Mouse (Mus musculus) hindbrain, postnatal 0 days (tissue): ENCODE data around the gene Olfr319. TPM values are rescaled to one million over a fixed set of nuclear protein-coding genes. Genes with fewer than 3 reads are reported as not detected.
"Not testable (repeated sequence)": the region's sequence is repeated elsewhere in the genome, so short reads cannot be mapped to it uniquely, and the experiment has no call there.

Experiments
- ATAC-seq: fragments of 200-750 bp; cut with Nextera tagmentation; 2 replicates; pipeline ENCODE4 v1.8.0; 2017; ENCODE audit warnings: mild to moderate bottlenecking, moderate TSS enrichment, moderate library complexity
- DNase-seq: peaks from one replicate; pipeline ENCODE4 v3.0.0-alpha.2; 2015; ENCODE audit warnings: low spot score
- H3K27ac ChIP-seq: fragments of 300-500 bp; sonication (generic); 2 replicates; pipeline ENCODE4 v1.5.1; 2014; ENCODE audit warnings: mild to moderate bottlenecking
- H3K27me3 ChIP-seq: fragments of 300-500 bp; sonication (generic); 2 replicates; pipeline ENCODE4 v1.6.1; 2014; ENCODE audit warnings: low read length, mixed read lengths; ENCODE audit not compliant: insufficient read depth
- H3K36me3 ChIP-seq: fragments of 300-500 bp; sonication (generic); 2 replicates; pipeline ENCODE4 v1.6.1; 2014; ENCODE audit warnings: low read length, mixed read lengths; ENCODE audit not compliant: insufficient read depth
- H3K4me1 ChIP-seq: fragments of 300-500 bp; sonication (generic); 2 replicates; pipeline ENCODE4 v1.6.1; 2014; ENCODE audit warnings: antibody characterized with exemption, low read length, mixed read lengths; ENCODE audit not compliant: insufficient read depth
- H3K4me2 ChIP-seq: fragments of 300-500 bp; sonication (generic); 2 replicates; pipeline ENCODE4 v1.6.1; 2014; ENCODE audit warnings: low read depth, mild to moderate bottlenecking, low read length, moderate library complexity, mixed read lengths
- H3K4me3 ChIP-seq: fragments of 300-500 bp; sonication (generic); 2 replicates; pipeline ENCODE4 v1.5.1; 2014; ENCODE audit warnings: low read length
- H3K9ac ChIP-seq: fragments of 300-500 bp; sonication (generic); replicated peaks from 2 replicates; pipeline ENCODE4 v1.6.1; 2014; ENCODE audit warnings: mild to moderate bottlenecking, low read length, moderate library complexity, mixed read lengths
- H3K9me3 ChIP-seq: fragments of 300-500 bp; sonication (generic); 2 replicates; pipeline ENCODE4 v1.6.1; 2016; ENCODE audit warnings: low read length, mixed read lengths
- CTCF ChIP-seq: IDR thresholded peaks from 2 replicates; pipeline ENCODE4 v1.5.1; 2016; ENCODE audit warnings: antibody characterized with exemption, control low read depth, low read depth
- WGBS: fragments of 180-500 bp; shearing (Covaris S2); extraction: QIAGEN DNeasy Blood & Tissue Kit; methylation state at CpG from one replicate; pipeline ENCODE4 v1.1.7; 2014; 5-methylcytosine and 5-hydroxymethylcytosine counted together
- polyA plus RNA-seq: library from polyadenylated mRNA; unstranded; fragments of >200 nt; fragmentation: Nextera tagmentation; extraction: Ambion mirVana; gene quantifications from 2 replicates; pipeline ENCODE4 v1.2.1, GENCODE M21; 2015
- total RNA-seq: library from RNA; depleted of rRNA; stranded (reverse); fragments of >200 nt; gene quantifications from 2 replicates; pipeline ENCODE4 v1.2.3, GENCODE M21; 2014; rRNA removed

Olfr319 gene
- not detected in 2 replicates for total RNA-seq
- not detected in 2 replicates for polyA plus RNA-seq

DNA sequence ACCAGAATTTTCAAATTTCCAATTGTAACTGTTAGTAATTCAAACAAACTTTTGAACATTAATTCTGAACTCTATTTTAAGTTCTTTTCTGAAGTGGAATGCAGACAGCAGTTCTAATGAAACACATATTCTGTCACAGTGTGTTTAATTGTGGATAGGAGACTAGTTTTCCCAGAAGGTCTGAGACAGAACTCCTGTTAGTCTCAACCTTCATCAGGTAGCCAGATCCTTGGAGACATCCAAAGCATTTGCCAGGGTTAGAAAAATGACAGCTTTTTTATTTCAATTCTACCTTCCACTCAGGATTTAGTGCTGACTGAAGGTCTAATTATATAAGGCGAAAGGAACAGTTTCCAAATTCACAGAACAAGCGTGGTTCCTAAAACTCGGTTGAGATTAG lies at the start of gene Olfr319:
Olfr319 (plus strand) TSS at position 301 of the 400 bp plus-strand sequence.
- no peaks in the 10 kb centered on the region for H3K36me3 ChIP-seq
- H3K4me3 ChIP-seq, result no peak within 1 kb of the TSS
- H3K9me3 ChIP-seq, result 0 out of 2 replicates have a peak, but pooled peaks cover 3% of the 10 kb centered on the region
- no peaks in the 10 kb centered on the region for H3K27me3 ChIP-seq
- H3K27ac ChIP-seq, result no peak within 1 kb of the TSS
- no peak within 1 kb of the TSS for H3K9ac ChIP-seq
- no peak for TF ChIP-seq CTCF
- no peak for ATAC-seq
- DNase-seq, result no peak
- 80% methylated on average over 3 of the region's 3 CpGs for WGBS
- H3K4me1 ChIP-seq, result no peaks in the 10 kb centered on the region
- no peak within 1 kb of the TSS for H3K4me2 ChIP-seq

DNA sequence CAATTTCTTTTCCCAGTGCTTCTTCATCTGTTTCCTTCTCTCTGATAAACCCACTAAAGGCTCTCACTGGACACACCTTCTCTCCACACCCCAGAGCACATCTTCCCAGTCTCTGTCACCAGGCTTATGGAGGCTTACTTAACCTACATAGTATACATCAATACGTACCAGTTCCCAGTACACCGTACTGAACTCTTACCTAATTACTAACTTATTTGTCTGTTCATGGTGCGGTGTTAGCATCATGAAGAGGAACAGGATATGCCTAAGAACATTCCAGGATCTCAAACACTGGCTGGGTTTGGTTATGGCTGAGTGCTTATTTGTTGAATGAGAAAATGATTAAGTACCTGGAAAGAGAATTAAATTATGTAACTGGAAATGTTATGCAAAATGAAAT lies 43.8 kb upstream of the Olfr319 start:
- WGBS, result 89% methylated on average over 3 of the region's 3 CpGs
- Histone ChIP-seq H3K27me3 (no peaks in the 10 kb centered on the region), H3K4me3 (no peak overlapping the region), H3K9ac (no peak overlapping the region), H3K27ac (no peak overlapping the region), H3K9me3 (no peaks in the 10 kb centered on the region), H3K4me2 (no peak overlapping the region), H3K36me3 (no peaks in the 10 kb centered on the region), H3K4me1 (no peaks in the 10 kb centered on the region)
- ATAC-seq, result no peak
- TF ChIP-seq CTCF, result no peak
- DNase-seq, result no peak

DNA sequence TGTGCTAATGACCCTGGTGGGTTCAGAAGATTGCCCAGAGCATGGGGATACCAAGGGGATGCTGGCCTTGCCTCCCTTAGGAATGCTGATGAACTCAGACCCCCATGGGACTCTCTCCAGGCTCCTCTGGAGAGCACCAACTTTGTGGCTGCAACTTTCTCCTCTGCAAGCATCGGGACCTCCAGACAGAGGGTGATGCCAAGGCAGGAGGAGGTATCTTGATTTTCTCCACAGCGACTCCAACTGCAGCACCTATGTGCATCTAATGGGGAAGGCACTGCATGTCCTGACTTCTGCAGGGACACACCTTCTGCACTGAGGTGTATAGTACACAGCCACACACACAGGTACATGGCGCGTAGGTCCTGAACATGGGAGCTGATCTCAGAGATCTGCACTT lies 40.4 kb upstream of the Olfr319 start, which contains the start of gene Olfr322:
Olfr322 (plus strand) TSS at position 187 of the 400 bp plus-strand sequence.
- Histone ChIP-seq H3K36me3 (no peaks in the 10 kb centered on the region), H3K27ac (no peak within 1 kb of the TSS), H3K27me3 (no peaks in the 10 kb centered on the region), H3K4me1 (no peaks in the 10 kb centered on the region), H3K9ac (no peak within 1 kb of the TSS), H3K9me3 (no peaks in the 10 kb centered on the region), H3K4me2 (no peak within 1 kb of the TSS), H3K4me3 (no peak within 1 kb of the TSS)
- DNase-seq (no peak), ATAC-seq (no peak)
- TF ChIP-seq CTCF, result no peak
- WGBS, result 85% methylated on average over 4 of the region's 4 CpGs

DNA sequence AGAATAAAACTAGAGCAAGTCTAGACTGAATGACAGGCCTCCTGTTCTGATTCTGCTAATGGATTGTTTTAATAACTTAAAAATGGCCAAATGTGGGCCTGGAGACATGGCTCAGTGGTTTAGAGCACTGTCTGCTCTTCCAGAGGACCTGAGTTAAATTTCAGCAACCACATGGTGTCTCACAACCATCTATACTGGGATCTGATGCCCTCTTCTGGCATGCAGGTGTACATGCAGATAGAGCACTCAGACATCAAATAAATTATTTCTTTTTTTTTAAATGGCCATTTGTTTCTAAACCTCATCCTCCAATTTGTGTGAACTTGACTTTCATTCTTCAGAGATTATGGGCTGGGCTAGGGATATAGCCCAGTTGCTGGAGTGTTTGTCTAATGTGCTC lies 29.7 kb upstream of the Olfr319 start:
- Histone ChIP-seq H3K27ac (no peak overlapping the region), H3K4me2 (no peak overlapping the region), H3K27me3 (no peaks in the 10 kb centered on the region), H3K4me3 (no peak overlapping the region), H3K36me3 (no peaks in the 10 kb centered on the region), H3K9ac (no peak overlapping the region), H3K9me3 (no peaks in the 10 kb centered on the region), H3K4me1 (no peaks in the 10 kb centered on the region)
- TF ChIP-seq CTCF, result peak; percentile 12; the same call in 1 of the 2 replicates
- ATAC-seq (no peak), DNase-seq (no peak)

- 54% methylated on average over 4 of the region's 4 CpGs for WGBS
- TF ChIP-seq CTCF, result peak; percentile 14; the same call in 1 of the 2 replicates
- DNase-seq, result peak; percentile 8
These were observed 27.1 kb upstream of the Olfr319 start for GRCm38 (mm10) chr11:58671825-58672224.

GRCm38 (mm10) chr11:58680799-58681198 lies 18.2 kb upstream of the Olfr319 start, which contains the start of gene Olfr320:
Olfr320 (plus strand) TSS chr11:58681099.
- H3K27ac ChIP-seq, result no peak within 1 kb of the TSS
- H3K36me3 ChIP-seq, result no peaks in the 10 kb centered on the region
- H3K4me2 ChIP-seq, result no peak within 1 kb of the TSS
- 94% methylated on average over 1 of the region's 1 CpGs for WGBS
- DNase-seq (no peak), ATAC-seq (no peak)
- H3K27me3 ChIP-seq, result no peaks in the 10 kb centered on the region
- no peak within 1 kb of the TSS for H3K9ac ChIP-seq
- H3K4me1 ChIP-seq, result no peaks in the 10 kb centered on the region
- H3K9me3 ChIP-seq, result no peaks in the 10 kb centered on the region
- no peak for TF ChIP-seq CTCF
- H3K4me3 ChIP-seq, result no peak within 1 kb of the TSS

More at GRCm38 (mm10) chr11:58671825-58672224, 27.1 kb upstream of the Olfr319 start:
- Histone ChIP-seq H3K9ac (no peak overlapping the region), H3K9me3 (no peaks in the 10 kb centered on the region), H3K4me2 (no peak overlapping the region), H3K4me3 (no peak overlapping the region), H3K27me3 (no peaks in the 10 kb centered on the region), H3K27ac (no peak overlapping the region), H3K4me1 (no peaks in the 10 kb centered on the region), H3K36me3 (no peaks in the 10 kb centered on the region)
- ATAC-seq, result no peak

- Histone ChIP-seq H3K27me3 (no peaks in the 10 kb centered on the region), H3K4me1 (no peaks in the 10 kb centered on the region), H3K4me3 (no peak overlapping the region), H3K4me2 (no peak overlapping the region), H3K9ac (no peak overlapping the region), H3K9me3 (no peaks in the 10 kb centered on the region), H3K27ac (no peak overlapping the region), H3K36me3 (no peaks in the 10 kb centered on the region)
- 83% methylated on average over 11 of the region's 11 CpGs for WGBS
- no peak for TF ChIP-seq CTCF
- ATAC-seq (no peak), DNase-seq (no peak)
These were observed 10.1 kb downstream of the Olfr319 start for GRCm38 (mm10) chr11:58709086-58709485.

- H3K36me3 ChIP-seq, H3K4me2 ChIP-seq, H3K27me3 ChIP-seq, DNase-seq, H3K27ac ChIP-seq, H3K4me3 ChIP-seq, H3K9me3 ChIP-seq, ATAC-seq, H3K4me1 ChIP-seq, H3K9ac ChIP-seq: not testable (repeated sequence)
- 90% methylated on average over 6 of the region's 7 CpGs for WGBS
These were observed 18.8 kb downstream of the Olfr319 start for GRCm38 (mm10) chr11:58717723-58718122.
